Mouse (Mus musculus): ENCODE data around the gene Ralgps2.

- TF ChIP-seq GATA1 (IDR thresholded peaks at IDR 0.05; ENCODE audit: borderline replicate concordance, low read length): no peak
- TF ChIP-seq FLI1 (IDR thresholded peaks at IDR 0.05; ENCODE audit: low read length): no peak
Observed at GRCm38 (mm10) chr1:156784974-156785373, 154.5 kb downstream of the Ralgps2 start.
